8 mouse cellular contexts compared by ENCODE assay signal in genomic region chr9:20857131-20857530, GRCm38 (mm10). TPM values are rescaled to one million over a fixed set of nuclear protein-coding genes. Genes with fewer than 3 reads are reported as not detected.
DNase-seq lines count a peak whose midpoint lies in the region; ATAC-seq and TF ChIP-seq lines count a peak whose summit lies in the region.

No protein-coding gene starts in this region.

- 0 out of 2 replicates have a peak, but pooled peaks have one; percentile 14 for TF ChIP-seq CTCF in kidney, adult 2 months (conservative IDR thresholded peaks at IDR 0.05; ENCODE audit: insufficient read depth, insufficient read length, low read depth, low read length)

- no peaks in the 10 kb centered on the region for H3K36me3 ChIP-seq in midbrain, embryonic 10.5 days
- no peaks in the 10 kb centered on the region for H3K36me3 ChIP-seq in midbrain, embryonic 16.5 days (ENCODE audit: control insufficient read depth, insufficient read depth, low read length)
- no peaks in the 10 kb centered on the region for H3K36me3 ChIP-seq in kidney, adult 2 months (ENCODE audit: control insufficient read depth, insufficient read depth, low read length)

- WGBS in midbrain, embryonic 10.5 days, result 9% methylated on average over 6 of the region's 6 CpGs
- WGBS in midbrain, embryonic 16.5 days, result 14% methylated on average over 6 of the region's 6 CpGs
- 5% methylated on average over 6 of the region's 6 CpGs for WGBS in kidney, adult 2 months

- no peak overlapping the region for H3K4me2 ChIP-seq in midbrain, embryonic 16.5 days (ENCODE audit: low read length)

- no peak for TF ChIP-seq POLR2A in kidney, adult 2 months (IDR thresholded peaks at IDR 0.05; ENCODE audit: low read depth, low read length)

- H3K27ac ChIP-seq in midbrain, embryonic 10.5 days (replicated peaks), result no peak overlapping the region
- no peak overlapping the region for H3K27ac ChIP-seq in midbrain, embryonic 16.5 days (ENCODE audit: low read length)
- H3K27ac ChIP-seq in kidney, adult 2 months (ENCODE audit: insufficient read depth, low read depth, low read length), result no peak overlapping the region

- no peaks in the 10 kb centered on the region for H3K9me3 ChIP-seq in midbrain, embryonic 10.5 days (replicated peaks)
- no peaks in the 10 kb centered on the region for H3K9me3 ChIP-seq in midbrain, embryonic 16.5 days (replicated peaks; ENCODE audit: control insufficient read depth, low read length, poor library complexity, severe bottlenecking)

- H3K9ac ChIP-seq in midbrain, embryonic 16.5 days (ENCODE audit: low read depth, low read length), result no peak overlapping the region

- H3K4me1 ChIP-seq in midbrain, embryonic 10.5 days, result no peaks in the 10 kb centered on the region
- H3K4me1 ChIP-seq in midbrain, embryonic 16.5 days (ENCODE audit: control insufficient read depth, insufficient read depth, low read length), result no peaks in the 10 kb centered on the region
- no peaks in the 10 kb centered on the region for H3K4me1 ChIP-seq in kidney, adult 2 months (ENCODE audit: control insufficient read depth, insufficient read depth, low read length)

- H3K27me3 ChIP-seq in midbrain, embryonic 10.5 days (ENCODE audit: low read depth, poor library complexity, severe bottlenecking), result no peaks in the 10 kb centered on the region
- peaks cover 10% of the 10 kb centered on the region; the same call in 1 of the 2 replicates for H3K27me3 ChIP-seq in midbrain, embryonic 16.5 days (ENCODE audit: control insufficient read depth, insufficient read depth, low read depth, low read length)
- H3K27me3 ChIP-seq in kidney, adult 2 months (replicated peaks; ENCODE audit: control insufficient read depth, insufficient read depth, low read length), result no peaks in the 10 kb centered on the region

- no peak overlapping the region for H3K4me3 ChIP-seq in midbrain, embryonic 10.5 days
- no peak overlapping the region for H3K4me3 ChIP-seq in midbrain, embryonic 16.5 days (ENCODE audit: low read depth, low read length)
- H3K4me3 ChIP-seq in kidney, adult 2 months (ENCODE audit: insufficient read depth, low read depth, low read length), result no peak overlapping the region

- DNase-seq in midbrain, embryonic 10.5 days (ENCODE audit: low spot score), result peak; percentile 26
- DNase-seq in adrenal gland, postnatal 25 days, result peak; percentile 46
- DNase-seq in kidney, adult 2 months, result peak; percentile 49
- peak; percentile 83 for DNase-seq in mesoderm, embryonic 11.5 days (ENCODE audit: low read depth, low spot score)
- DNase-seq in cerebellum, adult 9-10 months, result no peak
- no peak for DNase-seq in cerebellum, postnatal 10 days

- ATAC-seq in midbrain, embryonic 16.5 days, result no peak
- ATAC-seq in frontal cortex, adult (ENCODE audit: low TSS enrichment), result no peak

RNA-seq across cellular contexts. Expression of gene A230050P20Rik, which starts 11.3 kb away (rescaled TPM):
- polyA plus RNA-seq in midbrain, embryonic 10.5 days (2016; fragmentation: Nextera tagmentation; extraction: Ambion mirVana), result 0.69 and 0.87 TPM in 2 replicates
- polyA plus RNA-seq in midbrain, embryonic 16.5 days (2015; fragmentation: Nextera tagmentation; extraction: Ambion mirVana), result 7.1 and 13.7 TPM in 2 replicates
- total RNA-seq in adrenal gland, postnatal 25 days (2021), result 22.5 and 33.4 TPM in 2 replicates
- 31.7 and 40.3 TPM in 2 replicates for polyA plus RNA-seq in kidney, adult 2 months (2012; rRNA removed)

RNA-seq across cellular contexts. Expression of gene Angptl6, which starts 22.4 kb away (rescaled TPM):
- polyA plus RNA-seq in midbrain, embryonic 10.5 days (2016; fragmentation: Nextera tagmentation; extraction: Ambion mirVana), result 5.5 and 5.9 TPM in 2 replicates
- polyA plus RNA-seq in midbrain, embryonic 16.5 days (2015; fragmentation: Nextera tagmentation; extraction: Ambion mirVana), result 15.2 and 17.7 TPM in 2 replicates
- 2.9 and 3.7 TPM in 2 replicates for total RNA-seq in adrenal gland, postnatal 25 days (2021)
- 3.6 and 4.0 TPM in 2 replicates for polyA plus RNA-seq in kidney, adult 2 months (2012; rRNA removed)

RNA-seq across cellular contexts. Expression of gene Ppan, which starts 30.8 kb away (rescaled TPM):
- 78.4 and 97.2 TPM in 2 replicates for polyA plus RNA-seq in midbrain, embryonic 10.5 days (2016; fragmentation: Nextera tagmentation; extraction: Ambion mirVana)
- polyA plus RNA-seq in midbrain, embryonic 16.5 days (2015; fragmentation: Nextera tagmentation; extraction: Ambion mirVana), result 48.8 and 51.1 TPM in 2 replicates
- total RNA-seq in adrenal gland, postnatal 25 days (2021), result 37.2 and 37.3 TPM in 2 replicates
- 28.3 and 31.2 TPM in 2 replicates for polyA plus RNA-seq in kidney, adult 2 months (2012; rRNA removed)

RNA-seq across cellular contexts. Expression of gene Rdh8, which starts 38.8 kb away (rescaled TPM):
- not detected in 2 replicates for polyA plus RNA-seq in midbrain, embryonic 10.5 days (2016; fragmentation: Nextera tagmentation; extraction: Ambion mirVana)
- not detected in 2 replicates for polyA plus RNA-seq in midbrain, embryonic 16.5 days (2015; fragmentation: Nextera tagmentation; extraction: Ambion mirVana)
- not detected in 2 replicates for total RNA-seq in adrenal gland, postnatal 25 days (2021)
- not detected in 2 replicates for polyA plus RNA-seq in kidney, adult 2 months (2012; rRNA removed)

RNA-seq across cellular contexts. Expression of gene Eif3g, which starts 41.3 kb away (rescaled TPM):
- polyA plus RNA-seq in midbrain, embryonic 10.5 days (2016; fragmentation: Nextera tagmentation; extraction: Ambion mirVana), result 398 and 429 TPM in 2 replicates
- 243 TPM in 2 replicates for polyA plus RNA-seq in midbrain, embryonic 16.5 days (2015; fragmentation: Nextera tagmentation; extraction: Ambion mirVana)
- 143 and 150 TPM in 2 replicates for total RNA-seq in adrenal gland, postnatal 25 days (2021)
- 93.1 and 116 TPM in 2 replicates for polyA plus RNA-seq in kidney, adult 2 months (2012; rRNA removed)

Comparison
In these comparisons a context has a peak if more than half of its experiments do, and no peak if none do; other contexts are left out.
1. DNase-seq: peak in midbrain, embryonic 10.5 days (single experiment), adrenal gland, postnatal 25 days (single experiment), kidney, adult 2 months (single experiment) and mesoderm, embryonic 11.5 days (single experiment); none in cerebellum, adult 9-10 months (single experiment) and cerebellum, postnatal 10 days (0 of 2).